Mouse (Mus musculus) embryonic facial prominence, embryonic 11.5 days (tissue): Measurements from ENCODE around the gene Chrna9. TPM values are rescaled to one million over a fixed set of nuclear protein-coding genes. Genes with fewer than 3 reads are reported as not detected.

Experiments
- ATAC-seq: fragments of 200-750 bp; cut with Nextera tagmentation; replicated peaks from 2 replicates; pipeline ENCODE4 v1.8.0; 2017; ENCODE audit warnings: low read depth; ENCODE audit not compliant: insufficient number of reproducible peaks, low FRiP score, low TSS enrichment
- DNase-seq: peaks from one replicate; pipeline ENCODE4 v3.0.0-alpha.2; 2015; ENCODE audit warnings: low spot score
- H3K27ac ChIP-seq: fragments of 300-500 bp; sonication (generic); replicated peaks from 2 replicates; pipeline ENCODE4 v1.5.1; 2014; ENCODE audit warnings: mild to moderate bottlenecking, low read depth, low read length, control low read depth
- H3K27me3 ChIP-seq: fragments of 300-500 bp; sonication (generic); 2 replicates; pipeline ENCODE4 v1.6.1; 2014; ENCODE audit warnings: mild to moderate bottlenecking, low read length, moderate library complexity, mixed read lengths; ENCODE audit not compliant: control insufficient read depth, insufficient read depth
- H3K36me3 ChIP-seq: fragments of 300-500 bp; sonication (generic); replicated peaks from 2 replicates; pipeline ENCODE4 v1.6.1; 2014; ENCODE audit warnings: low read depth, mild to moderate bottlenecking, low read length, moderate library complexity, mixed read lengths; ENCODE audit not compliant: control insufficient read depth, insufficient read depth
- H3K4me1 ChIP-seq: fragments of 300-500 bp; sonication (generic); 2 replicates; pipeline ENCODE4 v1.6.1; 2014; ENCODE audit warnings: low read length, mixed read lengths; ENCODE audit not compliant: control insufficient read depth, insufficient read depth
- H3K4me2 ChIP-seq: fragments of 300-500 bp; sonication (generic); 2 replicates; pipeline ENCODE4 v1.6.1; 2014; ENCODE audit warnings: low read depth, mild to moderate bottlenecking, control low read depth, low read length, moderate library complexity
- H3K4me3 ChIP-seq: fragments of 300-500 bp; sonication (generic); 2 replicates; pipeline ENCODE4 v1.5.1; 2014; ENCODE audit warnings: low read depth, low read length, control low read depth
- H3K9ac ChIP-seq: fragments of 300-500 bp; sonication (generic); replicated peaks from 2 replicates; pipeline ENCODE4 v1.6.1; 2014; ENCODE audit warnings: mild to moderate bottlenecking, control low read depth, low read length
- H3K9me3 ChIP-seq: fragments of 300-500 bp; sonication (generic); replicated peaks from 2 replicates; pipeline ENCODE4 v1.6.1; 2016; ENCODE audit warnings: mild to moderate bottlenecking, low read length, inconsistent platforms, mixed read lengths; ENCODE audit not compliant: control insufficient read depth
- WGBS: fragments of 180-500 bp; shearing (Covaris S2); extraction: QIAGEN DNeasy Blood & Tissue Kit; methylation state at CpG from one replicate; pipeline ENCODE4 v1.1.7; 2014; 5-methylcytosine and 5-hydroxymethylcytosine counted together
- polyA plus RNA-seq: library from polyadenylated mRNA; unstranded; fragments of >200 nt; fragmentation: Nextera tagmentation; extraction: Ambion mirVana; gene quantifications from 2 replicates; pipeline ENCODE4 v1.2.1, GENCODE M21; 2014

Chrna9 gene
- polyA plus RNA-seq, 1 experiment from 2014 or later = 0.65 TPM

- Histone ChIP-seq H3K27ac (no peak overlapping the region), H3K27me3 (no peaks in the 10 kb centered on the region), H3K9ac (no peak overlapping the region), H3K36me3 (no peaks in the 10 kb centered on the region), H3K9me3 (no peaks in the 10 kb centered on the region; the same call in 1 of the 2 replicates), H3K4me3 (no peak overlapping the region), H3K4me2 (no peak overlapping the region), H3K4me1 (no peaks in the 10 kb centered on the region)
- DNase-seq (no peak), ATAC-seq (no peak)
- 83% methylated on average over 3 of the region's 3 CpGs for WGBS
Observed at GRCm38 (mm10) chr5:65898683-65899082, 36.0 kb upstream of the Chrna9 start.

- whole genome bisulfite sequencing = 89% methylated on average over 6 of the region's 6 CpGs
Observed at GRCm38 (mm10) chr5:65900113-65900512, 34.6 kb upstream of the Chrna9 start.

GRCm38 (mm10) chr5:65900862-65901265 is 33.9 kb upstream of the Chrna9 start:
- no peaks in the 10 kb centered on the region for H3K36me3 ChIP-seq
- DNase-seq = no peak
- WGBS = 68% methylated on average over 7 of the region's 7 CpGs
- H3K4me2 ChIP-seq = no peak overlapping the region
- H3K9me3 ChIP-seq = no peaks in the 10 kb centered on the region; the same call in none of the 2 replicates
- no peaks in the 10 kb centered on the region for H3K4me1 ChIP-seq
- no peak for ATAC-seq
- H3K27me3 ChIP-seq = no peaks in the 10 kb centered on the region
- H3K9ac ChIP-seq = no peak overlapping the region
- H3K27ac ChIP-seq = no peak overlapping the region
- no peak overlapping the region for H3K4me3 ChIP-seq

More at GRCm38 (mm10) chr5:65900113-65900512, 34.6 kb upstream of the Chrna9 start:
- DNase-seq (no peak), ATAC-seq (no peak)
- Histone ChIP-seq H3K9me3 (no peaks in the 10 kb centered on the region; the same call in none of the 2 replicates), H3K27me3 (no peaks in the 10 kb centered on the region), H3K4me1 (no peaks in the 10 kb centered on the region), H3K27ac (no peak overlapping the region), H3K4me3 (no peak overlapping the region), H3K36me3 (no peaks in the 10 kb centered on the region), H3K4me2 (no peak overlapping the region), H3K9ac (no peak overlapping the region)

GRCm38 (mm10) chr5:65901868-65902418 is 32.8 kb upstream of the Chrna9 start:
- Histone ChIP-seq H3K9ac (no peak overlapping the region), H3K27ac (no peak overlapping the region), H3K36me3 (no peaks in the 10 kb centered on the region), H3K9me3 (no peaks in the 10 kb centered on the region; the same call in none of the 2 replicates), H3K4me1 (no peaks in the 10 kb centered on the region), H3K4me2 (no peak overlapping the region), H3K27me3 (no peaks in the 10 kb centered on the region), H3K4me3 (no peak overlapping the region)
- ATAC-seq = no peak
- 91% methylated on average over 10 of the region's 10 CpGs for WGBS
- DNase-seq = no peak

GRCm38 (mm10) chr5:65902811-65903210 is 31.9 kb upstream of the Chrna9 start:
- H3K36me3 ChIP-seq = no peaks in the 10 kb centered on the region
- H3K4me3 ChIP-seq = no peak overlapping the region
- WGBS = 92% methylated on average over 9 of the region's 9 CpGs
- H3K27me3 ChIP-seq = no peaks in the 10 kb centered on the region
- no peak overlapping the region for H3K4me2 ChIP-seq
- no peak overlapping the region for H3K27ac ChIP-seq
- DNase-seq (no peak), ATAC-seq (no peak)
- no peaks in the 10 kb centered on the region for H3K4me1 ChIP-seq
- no peak overlapping the region for H3K9ac ChIP-seq
- H3K9me3 ChIP-seq = no peaks in the 10 kb centered on the region; the same call in none of the 2 replicates

- DNase-seq (no peak), ATAC-seq (no peak)
- Histone ChIP-seq H3K9me3 (no peaks in the 10 kb centered on the region; the same call in none of the 2 replicates), H3K4me2 (no peak overlapping the region), H3K27ac (no peak overlapping the region), H3K4me3 (no peak overlapping the region), H3K36me3 (no peaks in the 10 kb centered on the region), H3K9ac (no peak overlapping the region), H3K27me3 (no peaks in the 10 kb centered on the region), H3K4me1 (no peaks in the 10 kb centered on the region)
- 85% methylated on average over 4 of the region's 4 CpGs for WGBS
Observed at GRCm38 (mm10) chr5:65904476-65904875, 30.2 kb upstream of the Chrna9 start.

GRCm38 (mm10) chr5:65908751-65909150 is 26.0 kb upstream of the Chrna9 start:
- WGBS = 78% methylated on average over 2 of the region's 2 CpGs
- Histone ChIP-seq H3K27ac (no peak overlapping the region), H3K4me3 (no peak overlapping the region)

GRCm38 (mm10) chr5:65909321-65909720 is 25.4 kb upstream of the Chrna9 start:
- Histone ChIP-seq H3K27ac (no peak overlapping the region), H3K27me3 (no peaks in the 10 kb centered on the region), H3K4me2 (no peak overlapping the region), H3K9ac (no peak overlapping the region), H3K4me1 (no peaks in the 10 kb centered on the region), H3K4me3 (no peak overlapping the region), H3K9me3 (no peaks in the 10 kb centered on the region; the same call in 1 of the 2 replicates), H3K36me3 (no peaks in the 10 kb centered on the region)
- DNase-seq (no peak), ATAC-seq (no peak)
- WGBS = 89% methylated on average over 4 of the region's 4 CpGs

More at GRCm38 (mm10) chr5:65908751-65909150, 26.0 kb upstream of the Chrna9 start:
- no peaks in the 10 kb centered on the region for H3K36me3 ChIP-seq
- no peaks in the 10 kb centered on the region for H3K27me3 ChIP-seq
- no peaks in the 10 kb centered on the region; the same call in 1 of the 2 replicates for H3K9me3 ChIP-seq
- H3K4me1 ChIP-seq = no peaks in the 10 kb centered on the region
- no peak overlapping the region for H3K4me2 ChIP-seq
- no peak overlapping the region for H3K9ac ChIP-seq
- DNase-seq (no peak), ATAC-seq (no peak)
